Comparison of ENCODE assay signal across 9 mouse cellular contexts in the genomic region with DNA sequence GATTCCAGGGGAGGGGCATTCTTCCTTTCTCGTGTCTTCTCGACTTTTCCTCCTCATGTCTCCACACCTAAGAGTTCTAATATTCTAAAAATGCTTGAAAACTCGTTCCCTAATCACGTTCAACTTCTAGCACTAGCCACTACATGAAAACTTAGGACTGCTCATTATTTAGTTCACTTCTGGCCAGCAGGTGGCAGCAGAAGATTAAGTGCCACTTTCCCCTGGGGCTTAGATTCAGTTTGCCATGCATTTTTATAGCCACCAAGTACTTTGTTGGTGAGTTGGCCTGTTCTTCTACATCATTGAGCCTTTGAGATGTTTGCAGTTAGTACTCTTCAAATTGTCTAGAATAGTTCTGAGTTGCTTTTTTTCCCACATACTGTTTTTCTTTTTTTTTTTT. TPM values are rescaled to one million over a fixed set of nuclear protein-coding genes. Genes with fewer than 3 reads are reported as not detected.
A peak's percentile ranks its signal among the peaks of the same experiment; 100 is the strongest.
DNase-seq lines count a peak whose midpoint lies in the region; ATAC-seq lines count a peak whose summit lies in the region.
"Had no signal": no experiment of that assay in that cellular context is flagged by ENCODE, and none has a peak within 500 bp of the region (broad histone marks: within the 10 kb centered on the region; RNA-seq: fewer than 3 reads in every experiment).

No protein-coding gene starts in this region.

- ATAC-seq in hindbrain, embryonic 11.5 days (ENCODE audit: low FRiP score) = no peak
- ATAC-seq in hindbrain, embryonic 13.5 days (ENCODE audit: low FRiP score) = no peak
- peak; percentile 60 for ATAC-seq in frontal cortex, adult (ENCODE audit: low TSS enrichment)
- peak; percentile 69 for ATAC-seq in intestine, embryonic 15.5 days
- ATAC-seq in midbrain, embryonic 14.5 days (ENCODE audit: low FRiP score, low TSS enrichment) = no peak

- no peak overlapping the region for H3K4me3 ChIP-seq in hindbrain, embryonic 11.5 days (ENCODE audit: low read depth, low read length)
- H3K4me3 ChIP-seq in hindbrain, embryonic 13.5 days = no peak overlapping the region
- H3K4me3 ChIP-seq in intestine, embryonic 15.5 days (replicated peaks) = no peak overlapping the region
- no peak overlapping the region for H3K4me3 ChIP-seq in midbrain, embryonic 14.5 days (replicated peaks; ENCODE audit: low read depth, low read length)
- H3K4me3 ChIP-seq: neural tube, embryonic 13.5 days had no signal

- H3K27me3 ChIP-seq in hindbrain, embryonic 11.5 days (ENCODE audit: control insufficient read depth, insufficient read depth, low read length) = no peaks in the 10 kb centered on the region
- peaks cover 10% of the 10 kb centered on the region; the same call in 1 of the 2 replicates for H3K27me3 ChIP-seq in hindbrain, embryonic 13.5 days
- no peaks in the 10 kb centered on the region for H3K27me3 ChIP-seq in intestine, embryonic 15.5 days (replicated peaks)
- H3K27me3 ChIP-seq in midbrain, embryonic 14.5 days (ENCODE audit: control insufficient read depth, insufficient read depth, low read length) = no peaks in the 10 kb centered on the region
- H3K27me3 ChIP-seq: neural tube, embryonic 13.5 days had no signal

- no peaks in the 10 kb centered on the region for H3K4me1 ChIP-seq in hindbrain, embryonic 11.5 days (replicated peaks; ENCODE audit: control insufficient read depth, insufficient read depth, low read length)
- H3K4me1 ChIP-seq in hindbrain, embryonic 13.5 days (replicated peaks) = peaks cover 8% of the 10 kb centered on the region; the same call in 1 of the 2 replicates
- H3K4me1 ChIP-seq in intestine, embryonic 15.5 days (replicated peaks) = 0 out of 2 replicates have a peak, but pooled peaks cover 4% of the 10 kb centered on the region
- no peaks in the 10 kb centered on the region for H3K4me1 ChIP-seq in midbrain, embryonic 14.5 days (ENCODE audit: control insufficient read depth, insufficient read depth, low read length)

- H3K9ac ChIP-seq in hindbrain, embryonic 11.5 days (ENCODE audit: low read depth, low read length) = no peak overlapping the region
- H3K9ac ChIP-seq in hindbrain, embryonic 13.5 days = no peak overlapping the region
- H3K9ac ChIP-seq in intestine, embryonic 15.5 days = no peak overlapping the region
- no peak overlapping the region for H3K9ac ChIP-seq in midbrain, embryonic 14.5 days (replicated peaks; ENCODE audit: low read length)
- H3K9ac ChIP-seq: neural tube, embryonic 13.5 days had no signal

- no peak overlapping the region for H3K27ac ChIP-seq in hindbrain, embryonic 11.5 days (ENCODE audit: low read depth, low read length)
- no peak overlapping the region for H3K27ac ChIP-seq in hindbrain, embryonic 13.5 days
- H3K27ac ChIP-seq in intestine, embryonic 15.5 days = no peak overlapping the region
- H3K27ac ChIP-seq in midbrain, embryonic 14.5 days (replicated peaks; ENCODE audit: low read depth, low read length) = no peak overlapping the region
- H3K27ac ChIP-seq: neural tube, embryonic 13.5 days had no signal

- peak; percentile 85 for DNase-seq in hindbrain, embryonic 11.5 days (ENCODE audit: low spot score)
- peak; percentile 86 for DNase-seq in cerebellum, adult 9-10 months
- DNase-seq in left cerebral cortex, postnatal 14 days (ENCODE audit: low spot score in 2 of 2) = peak; percentile 82 to 86
- peak; percentile 91 for DNase-seq in midbrain, embryonic 14.5 days
- peak; percentile 52 to 79 for DNase-seq in spleen, postnatal 4 days (ENCODE audit: low spot score in 2 of 2)

- intact Hi-C loops in left cerebral cortex, postnatal 14 days (cut with DNase I) = loop anchor here (1.0 to 10.0 kb wide), 3 partner anchors 144 to 260 kb away; no protein-coding TSS in a partner anchor

- no peak overlapping the region for H3K4me2 ChIP-seq in hindbrain, embryonic 11.5 days (replicated peaks; ENCODE audit: low read depth, low read length)
- H3K4me2 ChIP-seq in hindbrain, embryonic 13.5 days = no peak overlapping the region
- H3K4me2 ChIP-seq in intestine, embryonic 15.5 days (replicated peaks) = no peak overlapping the region
- no peak overlapping the region for H3K4me2 ChIP-seq in midbrain, embryonic 14.5 days (ENCODE audit: low read length)
- H3K4me2 ChIP-seq: neural tube, embryonic 13.5 days had no signal

- H3K9me3 ChIP-seq in hindbrain, embryonic 11.5 days (ENCODE audit: control insufficient read depth, low read length) = no peaks in the 10 kb centered on the region
- H3K9me3 ChIP-seq in hindbrain, embryonic 13.5 days = no peaks in the 10 kb centered on the region
- H3K9me3 ChIP-seq in intestine, embryonic 15.5 days = no peaks in the 10 kb centered on the region
- H3K9me3 ChIP-seq in midbrain, embryonic 14.5 days (ENCODE audit: control insufficient read depth, low read length) = no peaks in the 10 kb centered on the region
- H3K9me3 ChIP-seq: neural tube, embryonic 13.5 days had no signal

- no peaks in the 10 kb centered on the region for H3K36me3 ChIP-seq in hindbrain, embryonic 11.5 days (ENCODE audit: control insufficient read depth, insufficient read depth, low read length)
- H3K36me3 ChIP-seq in hindbrain, embryonic 13.5 days = no peaks in the 10 kb centered on the region
- no peaks in the 10 kb centered on the region for H3K36me3 ChIP-seq in intestine, embryonic 15.5 days
- H3K36me3 ChIP-seq in midbrain, embryonic 14.5 days (ENCODE audit: control insufficient read depth, insufficient read depth, low read length) = no peaks in the 10 kb centered on the region
- H3K36me3 ChIP-seq: neural tube, embryonic 13.5 days had no signal

- WGBS in hindbrain, embryonic 11.5 days = 17% methylated on average over 4 of the region's 4 CpGs
- WGBS in hindbrain, embryonic 13.5 days = 11% methylated on average over 4 of the region's 4 CpGs
- WGBS in intestine, embryonic 15.5 days = 7% methylated on average over 4 of the region's 4 CpGs
- WGBS in midbrain, embryonic 14.5 days = 14% methylated on average over 4 of the region's 4 CpGs

RNA-seq across cellular contexts. Expression of a gene that starts 6.5 kb away (rescaled TPM):
- polyA plus RNA-seq in hindbrain, embryonic 11.5 days (2014; fragmentation: Nextera tagmentation; extraction: Ambion mirVana) = 33.5 and 34.2 TPM in 2 replicates
- 24.5 and 24.7 TPM in 2 replicates for polyA plus RNA-seq in hindbrain, embryonic 13.5 days (2015; fragmentation: Nextera tagmentation; extraction: Ambion mirVana)
- 24.4 and 29.7 TPM in 2 replicates for polyA plus RNA-seq in intestine, embryonic 15.5 days (2015; fragmentation: Nextera tagmentation; extraction: Ambion mirVana)
- 10 to 100 TPM; 20.9 to 21.1 TPM for total RNA-seq in left cerebral cortex, postnatal 14 days (2021)
- 22.1 and 24.7 TPM in 2 replicates for polyA plus RNA-seq in midbrain, embryonic 14.5 days (2014; fragmentation: Nextera tagmentation; extraction: Ambion mirVana)

RNA-seq across cellular contexts. Expression of a gene that starts 47.1 kb away (rescaled TPM):
- 0.66 and 1.7 TPM in 2 replicates for polyA plus RNA-seq in hindbrain, embryonic 11.5 days (2014; fragmentation: Nextera tagmentation; extraction: Ambion mirVana)
- 0.06 and 0.25 TPM in 2 replicates for polyA plus RNA-seq in hindbrain, embryonic 13.5 days (2015; fragmentation: Nextera tagmentation; extraction: Ambion mirVana)
- polyA plus RNA-seq in intestine, embryonic 15.5 days (2015; fragmentation: Nextera tagmentation; extraction: Ambion mirVana) = 3.6 and 3.9 TPM in 2 replicates
- total RNA-seq in left cerebral cortex, postnatal 14 days (2021) = 10 to 100 TPM; 12.8 to 19.1 TPM
- polyA plus RNA-seq in midbrain, embryonic 14.5 days (2014; fragmentation: Nextera tagmentation; extraction: Ambion mirVana) = 0.23 and 0.79 TPM in 2 replicates

Comparison
In these comparisons a context has a peak if more than half of its experiments do, and no peak if none do; other contexts are left out.
1. ATAC-seq: peak in frontal cortex, adult (single experiment) and intestine, embryonic 15.5 days (single experiment); none in hindbrain, embryonic 11.5 days (single experiment), hindbrain, embryonic 13.5 days (single experiment) and midbrain, embryonic 14.5 days (single experiment).
2. Peak in every context shown above with its lines, with median percentiles within 50 percentile points of each other: DNase-seq.